Mouse (Mus musculus) testis, adult 2 months (tissue): ENCODE measurements around the gene Caln1. TPM values are rescaled to one million over a fixed set of nuclear protein-coding genes. Genes with fewer than 3 reads are reported as not detected.

Experiments used
- H3K27ac ChIP-seq: fragments of 200-500 bp; 2 replicates; pipeline ENCODE4 v1.5.1; 2012; ENCODE audit warnings: low read depth, low read length; ENCODE audit not compliant: control insufficient read depth, insufficient read depth
- H3K27me3 ChIP-seq: fragments of 200-500 bp; 2 replicates; pipeline ENCODE4 v1.6.1; 2012; ENCODE audit warnings: mild to moderate bottlenecking, low read length, moderate library complexity; ENCODE audit not compliant: control insufficient read depth, insufficient read depth
- H3K36me3 ChIP-seq: fragments of 200-500 bp; 2 replicates; pipeline ENCODE4 v1.6.1; 2012; ENCODE audit warnings: mild to moderate bottlenecking, low read length; ENCODE audit not compliant: control insufficient read depth, insufficient read depth
- H3K4me1 ChIP-seq: fragments of 200-500 bp; 2 replicates; pipeline ENCODE4 v1.6.1; 2012; ENCODE audit warnings: low read length; ENCODE audit not compliant: control insufficient read depth, insufficient read depth
- H3K4me3 ChIP-seq: fragments of 200-500 bp; 2 replicates; pipeline ENCODE4 v1.5.1; 2012; ENCODE audit warnings: low read depth, mild to moderate bottlenecking, low read length, moderate library complexity, mixed read lengths; ENCODE audit not compliant: control insufficient read depth
- CTCF ChIP-seq: fragments of 200-500 bp; IDR thresholded peaks from 2 replicates; pipeline ENCODE4 v1.5.1; 2012; ENCODE audit warnings: low read depth, mild to moderate bottlenecking, inconsistent platforms, low read length, moderate library complexity; ENCODE audit not compliant: control insufficient read depth, insufficient read depth, insufficient replicate concordance
- POLR2A ChIP-seq: fragments of 200-500 bp; IDR thresholded peaks from 2 replicates; pipeline ENCODE4 v1.6.1; 2012; ENCODE audit warnings: low read depth, mild to moderate bottlenecking, inconsistent platforms, low read length, moderate library complexity; ENCODE audit not compliant: control insufficient read depth
- polyA plus RNA-seq: library from polyadenylated mRNA; depleted of rRNA; stranded (reverse); fragments of >200 nt; gene quantifications from 2 replicates; pipeline ENCODE4 v1.2.3, GENCODE M21; 2012

The Caln1 gene
- polyA plus RNA-seq, 1 experiment, result 1.3 TPM

- H3K4me3 ChIP-seq, result no peak overlapping the region
- H3K27me3 ChIP-seq, result no peaks in the 10 kb centered on the region
- H3K27ac ChIP-seq, result no peak overlapping the region
- H3K36me3 ChIP-seq, result no peaks in the 10 kb centered on the region
- H3K4me1 ChIP-seq, result no peaks in the 10 kb centered on the region
- no peak for TF ChIP-seq CTCF
- no peak for TF ChIP-seq POLR2A
Observed at GRCm38 (mm10) chr5:130691349-130691748, 322.1 kb downstream of the Caln1 start.

DNA sequence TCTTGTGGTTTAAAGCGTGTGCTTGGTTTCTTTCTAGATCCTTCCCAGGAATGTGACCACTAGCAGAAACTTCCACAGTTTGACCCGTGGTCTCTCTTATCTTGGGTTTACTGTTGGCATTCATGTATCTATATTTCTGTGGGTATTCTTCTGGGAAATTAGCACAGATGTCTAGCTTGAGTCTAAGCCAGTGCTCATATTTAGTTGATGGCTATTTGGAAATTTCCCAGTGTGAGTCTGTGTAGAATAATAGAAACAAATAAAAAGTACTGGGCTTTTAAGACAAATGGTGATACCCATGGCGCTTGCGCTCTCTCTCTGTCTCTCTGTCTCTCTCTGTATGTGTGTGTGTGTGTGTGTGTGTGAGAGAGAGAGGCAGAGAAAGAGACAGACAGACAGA, 330.2 kb downstream of the Caln1 start:
- no peak overlapping the region for H3K27ac ChIP-seq
- no peak for TF ChIP-seq CTCF
- no peak for TF ChIP-seq POLR2A
- H3K27me3 ChIP-seq, result no peaks in the 10 kb centered on the region
- H3K36me3 ChIP-seq, result no peaks in the 10 kb centered on the region
- H3K4me3 ChIP-seq, result no peak overlapping the region
- no peaks in the 10 kb centered on the region for H3K4me1 ChIP-seq

DNA sequence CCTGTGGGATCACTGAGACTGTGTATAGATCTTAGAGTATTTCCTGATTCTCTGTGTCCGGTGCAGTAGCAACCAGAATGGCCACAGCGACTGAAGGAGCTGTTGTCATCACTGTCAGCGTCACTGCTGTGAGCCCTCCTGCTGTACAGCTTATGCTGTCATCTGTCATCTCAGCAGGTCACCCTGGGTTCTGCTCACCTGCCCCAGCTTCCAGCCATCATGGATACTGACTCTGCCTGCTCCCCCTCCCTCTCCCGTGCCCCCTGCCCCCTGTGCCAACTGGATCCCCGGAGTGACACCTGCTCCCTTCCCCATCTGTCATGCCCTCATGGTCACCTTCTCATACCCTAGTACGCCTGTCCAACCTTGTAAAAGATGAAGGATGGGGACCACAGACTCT, 332.5 kb downstream of the Caln1 start:
- no peaks in the 10 kb centered on the region for H3K36me3 ChIP-seq
- H3K27me3 ChIP-seq, result no peaks in the 10 kb centered on the region
- H3K27ac ChIP-seq, result no peak overlapping the region
- H3K4me1 ChIP-seq, result no peaks in the 10 kb centered on the region
- TF ChIP-seq CTCF, result no peak
- H3K4me3 ChIP-seq, result no peak overlapping the region

- H3K36me3 ChIP-seq, result no peaks in the 10 kb centered on the region
- TF ChIP-seq POLR2A (no peak), CTCF (no peak)
- H3K4me3 ChIP-seq, result no peak overlapping the region
- H3K27ac ChIP-seq, result no peak overlapping the region
- no peaks in the 10 kb centered on the region for H3K4me1 ChIP-seq
- no peaks in the 10 kb centered on the region for H3K27me3 ChIP-seq
Observed at GRCm38 (mm10) chr5:130702361-130702760, 333.1 kb downstream of the Caln1 start.

DNA sequence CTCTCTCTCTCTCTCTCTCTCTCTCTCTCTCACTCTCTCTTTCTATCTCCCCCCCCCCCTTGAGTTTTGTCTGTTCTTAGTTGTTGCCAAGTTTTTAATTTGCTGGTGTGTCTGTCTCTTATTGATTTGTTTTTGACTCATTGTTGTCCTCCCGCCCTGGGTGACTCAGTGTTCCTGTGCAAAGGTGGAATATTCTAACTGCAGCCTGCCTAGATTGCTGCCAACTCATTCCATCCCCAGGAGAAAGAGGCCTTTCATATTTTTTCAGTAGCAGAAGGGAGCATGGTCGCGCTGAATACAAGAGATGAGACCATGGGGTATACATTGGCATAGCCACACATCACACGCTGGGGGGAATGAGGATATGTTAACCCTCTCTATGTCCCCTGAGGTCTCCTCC, 335.6 kb downstream of the Caln1 start:
- H3K36me3 ChIP-seq, result no peaks in the 10 kb centered on the region
- no peaks in the 10 kb centered on the region for H3K27me3 ChIP-seq
- H3K4me1 ChIP-seq, result no peaks in the 10 kb centered on the region
- no peak overlapping the region for H3K4me3 ChIP-seq
- TF ChIP-seq CTCF (no peak), POLR2A (no peak)
- H3K27ac ChIP-seq, result no peak overlapping the region

DNA sequence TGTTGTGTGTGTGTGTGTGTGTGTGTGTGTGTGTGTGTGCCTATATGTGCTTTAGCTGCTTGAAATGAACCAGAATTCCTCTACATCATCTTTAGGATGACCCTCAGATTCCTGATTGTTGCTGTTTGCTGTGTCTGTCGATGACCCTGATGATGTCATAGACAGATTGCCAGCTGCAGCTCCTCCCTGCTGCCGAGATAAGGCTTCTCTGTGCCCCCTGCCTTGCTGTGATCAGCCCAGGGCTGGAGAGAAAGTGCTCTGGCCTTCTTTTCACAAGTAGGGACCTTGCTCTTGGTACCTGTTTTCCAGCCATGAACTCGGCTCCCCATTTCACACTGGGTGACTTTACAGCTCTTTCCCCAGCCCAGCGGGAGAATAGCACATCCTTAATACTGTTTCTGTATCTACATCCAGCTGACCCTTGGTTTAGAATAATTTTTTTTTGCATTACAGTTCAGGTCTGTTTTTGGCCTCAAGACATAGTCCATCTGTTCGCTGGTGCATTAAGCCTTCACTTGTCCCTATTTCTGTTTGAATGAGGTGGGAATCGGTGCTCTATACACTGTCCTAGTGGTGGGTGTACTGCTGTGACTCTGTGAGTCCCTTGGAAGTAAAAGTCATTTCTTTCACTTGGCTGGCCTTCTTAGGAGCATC, 337.1 kb downstream of the Caln1 start:
- H3K27me3 ChIP-seq, result no peaks in the 10 kb centered on the region
- H3K4me1 ChIP-seq, result no peaks in the 10 kb centered on the region
- H3K4me3 ChIP-seq, result no peak overlapping the region
- TF ChIP-seq POLR2A, result no peak
- no peak for TF ChIP-seq CTCF
- H3K36me3 ChIP-seq, result no peaks in the 10 kb centered on the region
- H3K27ac ChIP-seq, result no peak overlapping the region

GRCm38 (mm10) chr5:130707755-130708154, 338.5 kb downstream of the Caln1 start:
- Histone ChIP-seq H3K27me3 (no peaks in the 10 kb centered on the region), H3K4me3 (no peak overlapping the region), H3K36me3 (no peaks in the 10 kb centered on the region), H3K27ac (no peak overlapping the region), H3K4me1 (no peaks in the 10 kb centered on the region)
- TF ChIP-seq CTCF (no peak), POLR2A (no peak)

GRCm38 (mm10) chr5:130708616-130709015, 339.4 kb downstream of the Caln1 start:
- no peak for TF ChIP-seq CTCF
- no peak for TF ChIP-seq POLR2A
- no peaks in the 10 kb centered on the region for H3K36me3 ChIP-seq
- no peak overlapping the region for H3K27ac ChIP-seq
- H3K4me3 ChIP-seq, result no peak overlapping the region
- H3K27me3 ChIP-seq, result no peaks in the 10 kb centered on the region
- H3K4me1 ChIP-seq, result no peaks in the 10 kb centered on the region
